In the genomic region with DNA sequence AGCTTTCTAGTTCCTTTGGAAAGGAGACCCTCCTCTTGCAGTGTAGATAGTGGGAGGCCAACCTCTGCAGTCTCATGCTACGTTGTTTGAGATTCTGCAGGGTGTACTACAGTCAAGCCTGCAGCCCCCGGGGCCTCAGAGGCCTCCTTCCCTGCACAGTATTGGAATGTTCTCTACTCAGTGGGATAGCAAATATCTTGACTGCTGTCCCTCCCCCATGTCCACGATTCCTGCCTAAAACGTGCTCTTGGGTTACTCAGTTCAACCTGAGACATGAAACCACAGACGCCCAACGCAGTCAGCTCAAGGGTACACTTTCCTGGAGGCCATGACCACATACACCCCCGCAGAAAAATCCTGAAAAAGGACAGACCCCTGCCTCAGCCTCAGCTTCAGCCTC, we compare ENCODE assay signal across 12 mouse cellular contexts. TPM values are rescaled to one million over a fixed set of nuclear protein-coding genes. Genes with fewer than 3 reads are reported as not detected.
DNase-seq lines count a peak whose midpoint lies in the region; ATAC-seq and TF ChIP-seq lines count a peak whose summit lies in the region.
"Had no signal": no experiment of that assay in that cellular context is flagged by ENCODE, and none has a peak within 500 bp of the region (broad histone marks: within the 10 kb centered on the region; RNA-seq: fewer than 3 reads in every experiment).

No protein-coding gene starts in this region.

- peaks cover 9% of the 10 kb centered on the region; the same call in 1 of the 2 replicates for H3K36me3 ChIP-seq in heart, embryonic 14.5 days (ENCODE audit: control insufficient read depth, insufficient read depth, low read length)
- H3K36me3 ChIP-seq in lung, embryonic 15.5 days: no peaks in the 10 kb centered on the region
- no peaks in the 10 kb centered on the region for H3K36me3 ChIP-seq in lung, postnatal 0 days (ENCODE audit: insufficient read depth, low read length)
- H3K36me3 ChIP-seq in limb, embryonic 12.5 days: peaks cover 7% of the 10 kb centered on the region; the same call in 1 of the 2 replicates
- H3K36me3 ChIP-seq in stomach, embryonic 15.5 days: no peaks in the 10 kb centered on the region

- H3K4me3 ChIP-seq in heart, embryonic 14.5 days (ENCODE audit: control insufficient read depth in 1 of 2, insufficient read depth in 1 of 2, low read depth in 1 of 2, low read length in 2 of 2): no peak overlapping the region
- H3K4me3 ChIP-seq in lung, embryonic 15.5 days: no peak overlapping the region
- no peak overlapping the region for H3K4me3 ChIP-seq in lung, postnatal 0 days (ENCODE audit: low read depth, low read length)
- no peak overlapping the region for H3K4me3 ChIP-seq in limb, embryonic 12.5 days (replicated peaks)
- no peak overlapping the region for H3K4me3 ChIP-seq in stomach, embryonic 15.5 days (replicated peaks)
- H3K4me3 ChIP-seq: megakaryocyte, embryonic 14.5 days had no signal

- no peak for ATAC-seq in heart, embryonic 14.5 days (ENCODE audit: insufficient number of reproducible peaks, insufficient read depth, low FRiP score, low read depth)
- peak; percentile 24; the same call in 1 of the 2 replicates for ATAC-seq in lung, embryonic 15.5 days (ENCODE audit: borderline replicate concordance, extremely low read depth, low FRiP score, low TSS enrichment)
- ATAC-seq in lung, postnatal 0 days: no peak
- no peak for ATAC-seq in limb, embryonic 12.5 days (ENCODE audit: insufficient number of reproducible peaks, insufficient read depth, low FRiP score, low TSS enrichment, low read depth)
- ATAC-seq in stomach, embryonic 15.5 days (ENCODE audit: insufficient read depth, low FRiP score, low read depth): no peak

- WGBS in heart, embryonic 14.5 days: 22% methylated on average over 7 of the region's 7 CpGs
- 30% methylated on average over 7 of the region's 7 CpGs for WGBS in lung, embryonic 15.5 days
- WGBS in lung, postnatal 0 days: 33% methylated on average over 7 of the region's 7 CpGs
- 19% methylated on average over 7 of the region's 7 CpGs for WGBS in limb, embryonic 12.5 days
- WGBS in stomach, embryonic 15.5 days: 17% methylated on average over 7 of the region's 7 CpGs

- no peaks in the 10 kb centered on the region for H3K27me3 ChIP-seq in heart, embryonic 14.5 days (ENCODE audit: control insufficient read depth, insufficient read depth, low read length)
- H3K27me3 ChIP-seq in lung, embryonic 15.5 days: no peaks in the 10 kb centered on the region
- no peaks in the 10 kb centered on the region for H3K27me3 ChIP-seq in lung, postnatal 0 days (replicated peaks; ENCODE audit: insufficient read depth, low read length)
- H3K27me3 ChIP-seq in limb, embryonic 12.5 days: no peaks in the 10 kb centered on the region
- H3K27me3 ChIP-seq in stomach, embryonic 15.5 days (replicated peaks): no peaks in the 10 kb centered on the region

- intact Hi-C loops in heart, postnatal 10 days (cut with DNase I): no loop called here

- TF ChIP-seq CTCF in lung, postnatal 0 days (IDR thresholded peaks at IDR 0.05): no peak

- peak overlapping the region; percentile 40 for H3K9ac ChIP-seq in heart, embryonic 14.5 days (ENCODE audit: low read length)
- H3K9ac ChIP-seq in lung, embryonic 15.5 days: 0 out of 2 replicates have a peak overlapping the region, but pooled peaks have one; percentile 5
- H3K9ac ChIP-seq in lung, postnatal 0 days (replicated peaks; ENCODE audit: low read depth): no peak overlapping the region
- peak overlapping the region; percentile 23; the same call in 1 of the 2 replicates for H3K9ac ChIP-seq in limb, embryonic 12.5 days (replicated peaks)
- H3K9ac ChIP-seq in stomach, embryonic 15.5 days: no peak overlapping the region

- peaks cover 67 to 81% of the 10 kb centered on the region in 2 experiments for H3K4me1 ChIP-seq in heart, embryonic 14.5 days (ENCODE audit: control insufficient read depth in 2 of 2, insufficient read depth in 2 of 2, low read length in 2 of 2)
- peaks cover 83% of the 10 kb centered on the region for H3K4me1 ChIP-seq in lung, embryonic 15.5 days
- H3K4me1 ChIP-seq in lung, postnatal 0 days (ENCODE audit: insufficient read depth, low read depth, low read length): peaks cover 3% of the 10 kb centered on the region; the same call in 1 of the 2 replicates
- H3K4me1 ChIP-seq in limb, embryonic 12.5 days (replicated peaks): peaks cover 72% of the 10 kb centered on the region
- H3K4me1 ChIP-seq in stomach, embryonic 15.5 days: peaks cover 72% of the 10 kb centered on the region

- no peak for TF ChIP-seq EP300 in lung, postnatal 0 days (IDR thresholded peaks at IDR 0.05)

- H3K27ac ChIP-seq in heart, embryonic 14.5 days (replicated peaks in 1 of 2; ENCODE audit: control insufficient read depth in 1 of 2, insufficient read depth in 1 of 2, low read depth in 2 of 2, low read length in 2 of 2): peak overlapping the region; percentile 88 to 93
- peak overlapping the region; percentile 96 for H3K27ac ChIP-seq in lung, embryonic 15.5 days
- H3K27ac ChIP-seq in lung, postnatal 0 days (ENCODE audit: low read length): no peak overlapping the region
- H3K27ac ChIP-seq in limb, embryonic 12.5 days: peak overlapping the region; percentile 96
- H3K27ac ChIP-seq in stomach, embryonic 15.5 days: peak overlapping the region; percentile 90

- peak overlapping the region; percentile 16 for H3K4me2 ChIP-seq in heart, embryonic 14.5 days (ENCODE audit: low read length)
- H3K4me2 ChIP-seq in lung, embryonic 15.5 days: no peak overlapping the region
- no peak overlapping the region for H3K4me2 ChIP-seq in lung, postnatal 0 days (replicated peaks; ENCODE audit: low read depth, low read length)
- peak overlapping the region; percentile 33 for H3K4me2 ChIP-seq in limb, embryonic 12.5 days
- 0 out of 2 replicates have a peak overlapping the region, but pooled peaks have one; percentile 4 for H3K4me2 ChIP-seq in stomach, embryonic 15.5 days

- no peaks in the 10 kb centered on the region for H3K9me3 ChIP-seq in heart, embryonic 14.5 days (ENCODE audit: control insufficient read depth, low read length)
- H3K9me3 ChIP-seq in lung, embryonic 15.5 days: no peaks in the 10 kb centered on the region
- no peaks in the 10 kb centered on the region for H3K9me3 ChIP-seq in lung, postnatal 0 days (ENCODE audit: low read length)
- no peaks in the 10 kb centered on the region for H3K9me3 ChIP-seq in limb, embryonic 12.5 days
- no peaks in the 10 kb centered on the region for H3K9me3 ChIP-seq in stomach, embryonic 15.5 days
- H3K9me3 ChIP-seq: megakaryocyte, embryonic 14.5 days had no signal

- no peak for DNase-seq in heart, postnatal 10 days
- DNase-seq in lung, postnatal 0 days (ENCODE audit: low spot score): no peak
- no peak for DNase-seq in right cerebral cortex, postnatal 4 days
- no peak for DNase-seq in T-cell, adult 2 months (ENCODE audit: low spot score)
- DNase-seq: kidney, postnatal 4 days; right cerebral cortex, postnatal 25 days; thymus, adult 18-20 months had no signal

RNA-seq across cellular contexts. Expression of a gene that starts 39.9 kb away (rescaled TPM):
- 23.5 and 23.8 TPM in 2 replicates for polyA plus RNA-seq in heart, embryonic 14.5 days (2014; fragmentation: Nextera tagmentation; extraction: Ambion mirVana)
- 10 to 100 TPM in 1 of 2 experiments, 1 to 10 TPM in 1; 4.1 to 19.3 TPM for total RNA-seq in heart, postnatal 10 days (2021)
- 22.8 and 28.3 TPM in 2 replicates for polyA plus RNA-seq in lung, embryonic 15.5 days (2015; fragmentation: Nextera tagmentation; extraction: Ambion mirVana)
- 15.2 and 15.7 TPM in 2 replicates for polyA plus RNA-seq in lung, postnatal 0 days (2015; fragmentation: Nextera tagmentation; extraction: Ambion mirVana)
- 29.4 and 33.3 TPM in 2 replicates for polyA plus RNA-seq in limb, embryonic 12.5 days (2016; fragmentation: Nextera tagmentation; extraction: Ambion mirVana)
- 21.9 and 26.2 TPM in 2 replicates for polyA plus RNA-seq in stomach, embryonic 15.5 days (2015; fragmentation: Nextera tagmentation; extraction: Ambion mirVana)

Comparison
In these comparisons a context has a peak if more than half of its experiments do, and no peak if none do; other contexts are left out.
1. H3K9ac ChIP-seq: peak in heart, embryonic 14.5 days (single experiment), lung, embryonic 15.5 days (single experiment) and limb, embryonic 12.5 days (single experiment); none in lung, postnatal 0 days (single experiment) and stomach, embryonic 15.5 days (single experiment).
2. H3K4me2 ChIP-seq: peak in heart, embryonic 14.5 days (single experiment), limb, embryonic 12.5 days (single experiment) and stomach, embryonic 15.5 days (single experiment); none in lung, embryonic 15.5 days (single experiment) and lung, postnatal 0 days (single experiment).